Mouse (Mus musculus) NIH3T3 (cell line): ENCODE measurements around the gene Pomgnt2.
"Not testable (repeated sequence)": the region's sequence is repeated elsewhere in the genome, so short reads cannot be mapped to it uniquely, and the experiment has no call there.

Source experiments
- DNase-seq: peaks from one replicate; pipeline ENCODE4 v3.0.0-alpha.2; 2012; ENCODE audit warnings: low read depth

Pomgnt2 gene

DNA sequence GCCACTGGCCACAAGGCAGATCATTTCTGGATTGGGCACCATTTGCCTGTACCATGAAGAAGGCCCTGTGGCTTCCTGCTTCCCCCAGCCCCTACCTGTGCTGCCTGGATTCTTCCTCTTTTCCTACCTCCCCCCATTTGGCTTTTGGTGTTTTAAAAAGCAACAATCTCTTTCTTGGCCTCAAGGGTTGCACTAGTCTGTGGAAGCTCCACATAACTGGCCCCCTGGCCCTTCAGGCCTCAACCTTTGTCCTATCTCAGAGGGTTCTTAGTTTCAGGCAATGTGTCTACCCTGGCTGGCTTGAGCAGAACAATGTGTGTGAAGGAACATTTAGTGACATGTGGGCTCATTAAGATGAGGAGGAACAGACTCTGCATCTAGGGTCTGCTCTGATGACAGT, at the start of gene Pomgnt2:
TSS of gene Pomgnt2 (minus strand) at position 101 of the 400 bp plus-strand sequence.
- DNase-seq = no peak

DNA sequence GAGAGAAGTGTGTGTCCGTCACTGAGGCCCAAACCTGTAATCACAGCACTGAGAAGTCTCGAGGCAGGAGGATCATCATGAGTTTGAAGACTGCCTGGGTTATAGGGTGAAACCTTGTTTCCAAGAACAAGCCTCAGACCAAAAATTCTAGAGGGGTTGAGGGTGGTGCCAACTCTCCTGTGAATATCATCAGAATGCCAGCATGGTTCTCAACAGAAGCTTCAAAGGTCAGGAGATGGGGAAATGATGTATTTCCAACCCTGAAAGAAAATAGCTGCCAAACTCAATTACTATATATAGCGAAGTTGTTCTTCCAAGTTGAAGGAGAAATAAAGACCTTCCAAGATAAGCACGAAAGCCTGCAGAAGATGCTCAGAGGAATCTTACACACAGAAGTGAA, 42.9 kb upstream of the Pomgnt2 start:
- no peak for DNase-seq

DNA sequence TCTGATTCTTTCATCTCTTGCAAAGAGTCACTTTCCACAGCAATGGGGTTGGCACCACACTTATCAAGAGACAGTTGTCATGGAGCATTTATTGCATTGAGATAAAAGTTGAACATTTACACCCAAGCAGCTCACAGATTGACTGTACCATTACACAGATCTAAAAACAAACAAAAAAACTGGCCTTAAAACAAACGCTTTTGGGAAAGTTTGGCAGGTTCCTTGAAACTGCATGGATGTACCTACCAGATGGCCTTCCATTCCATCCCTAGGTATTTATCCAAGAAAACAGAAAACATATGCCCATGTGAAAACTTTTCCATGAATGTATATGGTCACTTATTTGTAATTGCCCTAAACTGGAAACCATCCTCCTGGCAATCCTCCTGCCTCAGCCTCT, 41.7 kb upstream of the Pomgnt2 start:
- no peak for DNase-seq

DNA sequence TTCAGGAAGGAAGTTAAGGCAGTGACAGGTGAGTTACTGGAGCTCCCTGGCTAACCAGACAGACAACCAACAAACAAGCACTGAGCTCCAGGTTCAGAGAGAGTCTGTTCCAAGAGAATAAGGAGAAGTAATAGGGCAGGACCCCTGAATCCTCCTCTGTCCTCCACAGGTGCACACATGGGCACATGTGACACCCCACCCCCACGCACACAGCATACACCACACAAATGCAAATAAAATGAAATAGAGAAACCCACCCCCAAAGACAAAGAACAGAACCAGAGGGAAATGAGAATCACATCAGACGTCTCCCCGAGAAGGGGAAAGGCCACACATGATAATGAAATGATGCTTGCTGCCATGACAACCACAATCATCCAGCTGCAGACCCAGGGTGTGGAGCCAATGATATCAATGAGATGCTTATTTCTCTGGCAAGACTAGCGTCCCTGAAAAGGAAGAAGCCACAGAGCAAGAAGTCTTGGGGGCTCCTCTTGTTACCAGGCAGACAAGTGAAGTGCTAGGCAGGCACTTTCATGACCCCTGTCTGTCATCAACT, 39.7 kb upstream of the Pomgnt2 start:
- no peak for DNase-seq

DNA sequence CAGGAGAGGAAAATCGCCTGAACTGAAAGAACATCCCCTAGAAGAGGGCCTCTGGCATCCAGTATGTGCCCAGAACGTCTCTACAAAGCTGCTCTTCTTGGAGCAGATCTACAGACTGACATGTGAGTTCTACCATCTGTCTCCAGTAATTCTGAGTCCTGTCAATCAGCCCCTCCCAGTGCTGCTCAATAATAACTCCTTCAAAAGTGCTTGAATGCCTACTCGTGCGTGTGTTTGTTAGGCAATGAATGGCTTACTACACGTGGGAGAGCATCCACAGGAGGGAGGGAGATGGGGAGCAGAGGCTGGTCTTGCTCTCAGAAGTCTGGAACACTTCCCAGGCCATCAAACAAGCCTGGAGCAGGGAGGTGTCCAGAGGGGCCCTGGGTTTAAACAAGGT, 38.9 kb upstream of the Pomgnt2 start:
- no peak for DNase-seq

DNA sequence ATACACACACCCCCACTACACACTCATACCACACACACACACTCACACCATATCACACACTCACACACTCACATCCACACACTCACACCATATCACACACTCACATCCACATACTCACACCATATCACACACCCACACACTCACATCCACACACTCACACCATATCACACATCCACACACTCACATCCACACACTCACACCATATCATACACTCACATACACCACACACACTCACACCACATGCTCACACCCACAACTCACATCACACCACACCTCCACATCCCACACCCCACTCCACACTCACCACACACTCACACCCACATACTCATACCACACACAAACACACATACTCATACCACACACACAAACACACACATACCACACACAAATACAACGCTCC, 38.0 kb upstream of the Pomgnt2 start:
- no peak for DNase-seq

DNA sequence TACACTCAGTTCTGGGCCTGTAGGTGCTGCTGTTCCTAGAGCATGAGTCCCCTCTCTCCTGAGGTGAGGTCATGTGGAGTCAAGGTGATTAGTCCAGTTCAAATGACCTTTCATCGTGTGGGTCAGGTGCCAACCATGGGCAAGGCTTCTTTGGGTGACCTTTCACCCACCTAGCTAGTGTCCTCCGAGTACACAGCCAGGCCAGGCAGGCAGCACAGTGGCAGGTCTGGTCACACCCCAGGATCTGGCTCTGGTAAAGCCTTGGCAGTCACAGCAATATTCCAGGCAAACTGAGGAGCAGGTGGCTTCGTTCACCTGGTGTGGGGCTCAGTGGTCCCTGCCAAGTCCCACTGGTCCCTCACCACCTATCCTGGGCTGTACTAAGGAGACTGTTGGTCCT, 35.2 kb upstream of the Pomgnt2 start:
- no peak for DNase-seq

DNA sequence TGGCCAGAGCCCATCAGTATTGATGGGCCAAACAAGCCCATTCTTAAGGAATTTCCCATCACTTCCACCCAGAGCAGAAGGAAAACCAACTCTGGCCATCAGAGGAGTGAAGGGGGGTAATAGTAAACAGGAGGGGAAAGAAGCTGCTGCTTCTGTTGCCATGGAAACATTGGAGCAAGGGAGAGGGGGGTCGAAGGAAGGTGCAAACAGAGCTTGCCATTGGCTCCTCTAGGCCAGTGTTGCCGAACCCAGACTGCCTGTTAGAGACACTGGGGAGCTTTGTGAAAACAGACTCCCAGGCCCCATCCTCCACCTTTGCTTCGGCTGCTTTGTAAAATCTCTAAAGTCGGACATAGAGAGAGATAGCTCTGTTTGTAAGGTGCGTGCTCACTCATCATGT, 33.8 kb upstream of the Pomgnt2 start:
- no peak for DNase-seq

DNA sequence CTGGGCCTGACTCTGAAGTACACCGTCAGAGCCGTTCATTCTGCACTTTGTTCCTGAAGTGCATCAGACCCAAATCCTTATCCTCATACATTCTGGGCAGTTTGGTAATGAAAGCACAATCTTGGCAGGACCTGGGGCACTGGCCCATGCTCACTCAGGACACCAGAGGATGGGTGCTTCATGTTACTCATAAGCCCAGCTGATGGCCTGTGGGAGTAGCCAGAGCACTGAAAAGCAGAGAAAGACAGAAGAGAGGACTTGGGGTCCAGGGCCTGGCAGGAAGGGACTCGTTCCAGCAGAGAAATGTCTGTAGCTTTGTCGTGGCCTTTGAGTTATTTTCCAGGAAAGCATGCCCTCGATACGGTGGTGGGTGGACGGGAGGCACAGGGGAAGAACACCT, 32.9 kb upstream of the Pomgnt2 start:
- DNase-seq = no peak

DNA sequence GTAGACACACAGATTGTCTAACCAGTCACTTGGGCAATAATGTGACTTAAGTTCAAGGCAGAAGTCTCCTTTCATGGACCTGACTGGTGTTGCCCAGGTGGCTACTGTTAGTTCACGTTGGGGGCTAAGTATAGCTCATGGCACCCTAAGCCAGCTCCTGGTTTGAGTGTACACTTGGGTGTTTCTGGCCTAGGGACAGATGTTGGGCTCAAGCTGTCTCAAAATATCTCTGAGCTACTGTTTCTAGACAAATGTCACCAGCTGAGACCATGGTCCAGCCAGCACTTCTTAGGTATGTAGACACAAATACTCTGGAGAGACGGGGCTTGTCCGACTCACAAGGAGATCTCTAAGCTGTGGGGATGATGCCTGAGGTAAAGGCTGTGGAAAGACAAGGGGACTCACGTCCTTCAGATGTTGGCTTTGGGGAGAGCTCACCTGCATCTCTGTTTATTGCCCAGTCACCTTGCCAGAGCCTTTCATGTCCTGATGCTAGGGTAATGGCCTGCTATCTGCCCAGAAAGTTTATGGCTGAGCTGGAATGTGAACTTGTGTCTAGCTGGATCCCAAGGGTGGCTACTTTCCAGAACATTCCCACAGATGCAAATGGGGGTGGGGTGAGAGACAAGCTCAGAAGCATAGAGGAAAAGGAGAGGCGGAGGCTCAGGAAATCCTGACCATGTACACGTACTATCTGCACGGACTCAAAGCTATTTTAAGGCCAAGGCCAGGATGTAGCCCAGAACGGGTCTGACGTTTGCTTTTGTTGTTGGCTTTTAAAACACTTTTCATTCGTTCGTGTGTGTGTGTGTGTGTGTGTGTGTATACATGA, 31.2 kb upstream of the Pomgnt2 start:
- no peak for DNase-seq

DNA sequence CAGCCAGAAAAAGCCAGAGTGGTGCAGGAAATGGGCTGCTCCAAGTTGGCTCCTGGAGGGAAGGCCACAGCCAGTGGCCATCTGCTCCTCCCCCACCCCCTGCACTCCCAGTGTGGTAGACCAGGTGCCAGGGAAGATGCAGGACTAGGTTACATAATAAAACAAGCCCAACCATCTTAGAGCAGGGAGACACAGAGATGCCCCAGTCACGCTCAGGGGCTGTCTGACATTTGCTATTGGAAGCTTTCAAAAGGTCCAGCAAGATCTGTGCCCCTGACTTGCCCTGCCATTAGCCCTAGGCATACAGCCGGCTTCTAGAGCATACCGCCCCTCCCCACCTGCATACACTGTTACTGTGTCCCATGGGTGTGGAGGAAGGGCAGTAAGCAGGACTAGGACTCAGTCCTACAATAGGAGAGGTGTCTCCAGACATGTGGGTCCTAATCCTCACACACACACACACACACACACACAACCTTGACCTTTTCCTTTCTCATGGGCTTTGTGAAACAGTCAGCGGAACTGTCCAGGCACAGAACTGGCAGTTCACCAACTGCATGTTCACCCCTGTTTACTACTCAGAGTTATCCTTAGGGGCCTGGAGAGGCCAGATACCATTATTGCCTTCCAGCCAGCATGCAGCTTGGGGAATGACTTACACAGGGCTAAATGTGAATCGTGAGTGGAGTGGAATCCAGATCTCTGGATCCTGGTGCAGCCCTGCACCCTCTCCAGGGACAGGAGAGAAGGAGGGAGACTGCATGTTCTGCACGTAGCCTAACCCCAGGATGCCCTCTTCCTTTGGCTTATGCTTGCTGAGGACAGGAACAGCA, 30.4 kb upstream of the Pomgnt2 start:
- peak; percentile 17 for DNase-seq

DNA sequence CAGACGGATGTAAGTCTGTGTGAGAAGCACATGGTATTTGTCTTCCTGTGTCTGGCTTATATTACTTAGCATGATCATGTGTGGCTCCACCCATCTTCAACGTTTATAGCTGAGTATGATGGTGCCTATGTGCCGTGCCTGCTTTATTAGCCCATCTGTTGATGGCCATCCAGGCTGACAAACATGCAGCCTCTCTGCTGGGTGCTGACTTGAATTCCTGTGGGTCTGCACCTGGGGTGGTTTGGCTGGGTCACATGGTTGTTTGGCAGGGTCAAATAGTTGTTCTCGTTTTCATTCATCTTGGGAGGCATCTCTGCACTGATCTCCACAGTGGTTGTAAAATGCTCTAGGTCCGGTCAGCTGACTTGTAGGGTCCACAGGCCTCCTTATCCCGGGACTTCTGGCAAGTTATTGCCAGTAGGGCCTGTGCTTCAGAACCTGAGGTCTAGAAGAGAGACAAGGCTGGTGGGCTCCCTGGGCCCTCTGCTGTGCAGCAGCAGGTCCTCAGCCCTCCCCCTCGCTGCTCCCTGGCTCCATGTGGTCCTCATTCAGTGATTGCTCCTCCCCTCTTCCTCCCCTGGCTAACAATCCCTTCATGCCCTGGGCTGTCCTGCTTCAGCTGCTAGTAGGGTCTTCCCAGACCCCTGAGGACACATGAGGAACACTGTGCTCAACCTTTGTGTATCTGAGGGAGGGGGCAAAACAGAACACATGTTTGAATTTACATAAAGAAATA, 29.1 kb upstream of the Pomgnt2 start:
- DNase-seq = no peak

DNA sequence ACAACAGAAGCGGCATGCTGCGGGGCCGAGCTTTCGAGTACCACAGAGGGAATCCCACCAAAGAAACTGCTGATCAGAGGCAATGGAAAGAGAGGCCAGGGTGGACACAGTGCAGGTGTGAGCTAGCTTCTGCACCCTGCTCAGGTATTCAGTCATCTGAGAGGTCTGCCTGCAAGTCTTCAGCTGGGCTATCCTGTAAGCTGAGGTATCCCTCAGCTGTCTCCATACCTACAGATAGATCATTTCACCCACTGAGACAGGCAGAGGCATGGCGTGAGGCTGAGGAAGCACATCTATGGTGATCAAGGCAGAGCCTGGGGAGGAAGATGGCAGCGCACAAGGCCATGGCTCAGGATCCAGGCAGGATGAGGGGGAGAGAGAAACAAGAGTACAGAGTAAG, 27.5 kb upstream of the Pomgnt2 start:
- DNase-seq = no peak

DNA sequence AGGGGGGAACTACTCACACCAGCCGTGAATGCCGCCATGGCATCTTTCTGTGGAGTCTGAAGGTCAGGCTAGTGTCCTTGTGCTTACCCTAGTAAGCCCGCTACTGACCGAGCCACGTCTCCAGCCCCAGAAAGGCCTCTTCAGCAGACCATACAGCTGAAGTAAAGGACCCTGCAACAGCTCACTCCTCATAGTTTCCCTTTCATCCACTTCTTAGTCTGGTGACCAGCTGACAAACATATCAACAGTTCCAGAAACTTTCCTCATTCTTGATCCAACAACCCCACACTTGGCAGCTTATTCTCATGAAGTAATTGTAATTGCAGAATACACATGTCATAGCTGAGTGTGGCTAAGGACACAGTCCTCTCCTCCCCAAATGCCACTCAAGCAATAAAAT, 27.0 kb upstream of the Pomgnt2 start:
- no peak for DNase-seq

DNA sequence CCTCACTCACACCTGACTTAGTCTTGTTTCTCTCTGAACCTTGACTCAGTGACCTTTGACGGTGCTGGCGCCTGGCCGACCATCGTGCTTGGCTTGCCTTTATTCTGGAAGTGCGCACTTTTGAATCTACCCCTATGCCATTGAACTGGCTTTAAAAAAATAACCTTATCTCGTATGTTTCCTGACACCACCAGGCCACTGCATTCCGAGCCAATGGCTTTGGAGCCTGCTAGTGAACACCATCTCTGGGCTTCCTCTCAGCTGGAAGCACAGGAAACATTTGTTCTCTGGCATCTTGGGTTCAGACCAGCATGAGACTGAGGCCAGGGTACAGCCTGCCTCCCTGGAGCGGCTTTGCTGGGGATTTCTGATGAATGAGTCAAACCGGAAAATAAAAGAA, 25.9 kb upstream of the Pomgnt2 start:
- peak; percentile 52 for DNase-seq

DNA sequence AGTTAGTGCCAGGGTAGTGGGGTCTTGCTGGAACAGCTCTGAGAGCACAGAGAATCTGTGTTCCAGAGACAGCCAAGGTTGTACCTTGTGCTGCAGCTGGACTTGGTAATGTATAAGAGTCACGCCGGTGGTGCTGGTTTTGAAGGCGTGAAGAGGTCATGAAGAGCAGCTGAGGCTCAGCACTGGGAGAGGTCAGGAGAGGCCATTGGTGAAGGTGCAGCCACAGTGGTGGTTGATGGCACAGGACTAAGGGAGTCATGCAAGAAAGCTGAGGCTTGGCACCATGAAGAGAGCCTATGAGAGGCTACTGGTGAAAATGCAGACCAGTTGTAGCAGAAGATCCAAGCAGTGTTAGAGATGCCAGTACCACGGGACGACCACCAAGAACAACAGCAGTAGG, 24.7 kb upstream of the Pomgnt2 start:
- no peak for DNase-seq

DNA sequence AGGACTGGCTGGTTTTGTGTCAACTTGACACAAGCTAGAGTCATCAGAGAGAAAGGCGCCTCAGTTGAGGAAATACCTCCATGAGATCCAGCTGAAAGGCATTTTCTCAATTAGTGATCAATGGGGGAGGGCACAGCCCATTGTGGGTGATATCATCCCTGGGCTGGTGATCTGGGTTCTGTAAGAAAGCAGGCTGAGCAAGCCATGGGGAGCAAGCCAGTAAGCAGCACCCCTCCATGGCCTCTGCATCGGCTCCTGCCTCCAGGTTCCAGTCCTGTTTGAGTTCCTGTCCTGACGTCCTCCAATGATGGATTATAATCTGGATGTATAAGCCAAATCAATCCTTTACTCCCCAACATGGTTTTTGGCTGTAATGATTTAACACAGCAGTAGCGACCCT, 24.3 kb upstream of the Pomgnt2 start:
- not testable (repeated sequence) for DNase-seq

DNA sequence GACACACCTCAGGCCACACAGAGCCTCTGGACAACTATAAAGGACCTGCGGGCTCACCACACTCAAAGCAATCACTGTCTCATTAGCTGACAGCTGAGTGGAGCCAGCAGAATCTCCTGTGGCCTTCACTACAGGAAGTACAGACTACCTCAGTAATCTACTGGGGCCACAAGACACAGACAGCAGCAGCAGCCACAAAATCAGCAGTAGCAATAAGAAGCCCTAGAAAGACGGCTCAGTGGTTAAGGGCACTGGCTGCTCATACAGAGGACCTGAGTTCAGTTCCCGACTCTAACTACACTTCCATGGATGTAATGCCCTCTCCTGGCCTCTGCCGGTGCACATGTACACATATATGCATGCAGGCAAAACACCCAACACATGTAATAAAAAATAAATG, 23.4 kb upstream of the Pomgnt2 start:
- no peak for DNase-seq

DNA sequence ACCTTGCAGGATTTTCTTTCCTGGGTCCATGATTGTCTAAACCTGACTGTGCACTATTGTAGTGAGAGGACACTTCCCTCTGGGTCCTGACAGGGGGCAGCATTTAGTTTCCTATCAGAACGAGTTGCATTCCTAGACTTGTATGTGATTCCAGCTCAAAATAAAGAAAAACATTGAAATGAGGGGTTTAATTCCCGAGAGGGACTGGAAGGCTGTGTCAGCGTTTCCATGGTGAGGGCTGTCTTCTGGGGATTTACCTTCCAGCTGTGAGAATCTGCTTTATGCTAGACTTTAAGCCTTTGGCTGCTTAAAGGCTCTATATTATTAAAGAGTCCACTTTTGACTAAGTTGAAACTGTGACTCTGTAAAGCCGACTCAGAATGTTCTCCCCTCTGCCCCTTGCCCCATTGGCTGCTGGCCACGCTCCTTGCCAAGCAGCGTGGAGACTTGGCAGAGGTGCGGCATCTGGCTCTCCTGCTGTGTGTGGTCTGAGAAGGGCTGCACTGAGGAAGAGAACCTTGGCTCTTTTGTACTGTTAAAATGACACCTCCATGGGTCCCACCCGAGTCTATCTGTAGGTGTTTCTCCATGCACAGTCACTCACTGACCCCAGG, 22.0 kb upstream of the Pomgnt2 start:
- peak; percentile 89 for DNase-seq

DNA sequence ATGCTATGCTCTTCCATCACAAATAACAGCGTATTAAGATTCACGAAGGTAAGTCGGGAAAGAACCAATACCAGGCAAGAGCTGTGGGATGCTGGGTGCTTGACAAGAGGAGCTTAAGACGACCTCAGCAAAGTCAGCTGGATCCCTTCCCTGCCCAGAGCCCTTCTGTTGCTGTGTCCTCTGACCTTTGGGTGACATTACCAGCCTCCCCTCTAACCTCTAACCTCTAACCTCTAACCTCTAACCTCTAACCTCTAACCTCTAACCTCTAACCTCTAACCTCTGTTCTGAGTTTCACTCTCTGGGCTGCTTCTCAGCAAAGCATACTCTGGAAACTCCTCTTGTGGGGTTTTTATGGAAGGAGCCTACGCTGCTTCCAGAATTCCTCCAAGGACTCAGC, 21.2 kb upstream of the Pomgnt2 start:
- no peak for DNase-seq

DNA sequence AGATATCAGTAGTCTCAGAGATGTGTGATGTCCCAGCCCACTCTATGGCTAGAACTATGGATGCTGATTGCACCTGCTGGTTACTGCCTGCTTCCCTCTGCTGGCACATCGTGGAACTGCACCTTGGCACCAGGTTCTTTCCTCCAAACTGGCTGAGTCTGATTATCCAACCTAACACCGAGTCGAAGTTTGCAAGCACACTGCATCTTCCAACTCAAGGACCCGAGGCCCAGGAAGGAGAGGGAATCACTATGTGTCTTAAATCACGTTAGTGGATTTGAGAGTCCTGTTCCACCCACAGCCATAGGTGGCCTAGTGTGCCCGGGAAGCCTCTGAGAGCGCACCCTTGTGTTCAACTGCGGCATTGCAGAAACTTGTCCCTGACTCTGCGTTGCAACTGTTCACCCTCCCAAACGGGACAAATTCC, 17.3 kb upstream of the Pomgnt2 start:
- peak; percentile 79 for DNase-seq

DNA sequence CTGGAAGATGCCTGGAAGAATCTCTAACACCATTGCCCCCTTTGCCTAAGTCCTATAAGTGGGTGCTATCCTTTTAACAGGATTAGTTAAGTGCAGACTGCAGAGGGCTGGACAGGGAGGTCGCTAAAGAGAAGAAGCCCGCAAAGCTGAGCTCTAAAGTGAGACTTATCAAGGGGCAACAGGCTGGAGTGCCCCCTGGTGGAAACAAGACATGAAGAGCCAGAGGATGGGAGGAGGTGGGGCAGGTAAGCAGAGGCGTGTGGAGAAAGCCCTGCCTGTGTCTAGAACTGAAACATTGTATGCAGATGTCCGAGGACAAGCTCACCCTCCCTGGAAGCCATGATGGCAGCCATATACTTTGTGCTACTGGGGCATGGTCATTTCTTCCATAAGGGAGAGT, 16.7 kb upstream of the Pomgnt2 start:
- DNase-seq = peak; percentile 15
